Mouse (Mus musculus): ENCODE measurements around the gene Nfkbie. TPM values are rescaled to one million over a fixed set of nuclear protein-coding genes. Genes with fewer than 3 reads are reported as not detected.
A peak's percentile ranks its signal among the peaks of the same experiment; 100 is the strongest.

The Nfkbie gene
- total and polyA plus RNA-seq, 3 experiments: 5.9 to 11.1 (median 9.2) TPM

- peak; percentile 43 for DNase-seq (ENCODE audit: low spot score)
- peaks cover 37% of the 10 kb centered on the region for H3K36me3 ChIP-seq (replicated peaks)
- TF ChIP-seq TAL1 (conservative IDR thresholded peaks at IDR 0.05; ENCODE audit: low read depth, low read length): no peak
- peak; percentile 84 for TF ChIP-seq CTCF (IDR thresholded peaks at IDR 0.05; ENCODE audit: low read depth, low read length)
Observed at GRCm38 (mm10) chr17:45581567-45581983, 26.1 kb downstream of the Nfkbie start.

GRCm38 (mm10) chr17:45582188-45582587 is 26.7 kb downstream of the Nfkbie start:
- TF ChIP-seq TAL1 (conservative IDR thresholded peaks at IDR 0.05; ENCODE audit: low read depth, low read length): 0 out of 2 replicates have a peak, but pooled peaks have one; percentile 28
- TF ChIP-seq POLR2AphosphoS5 (IDR thresholded peaks at IDR 0.05; ENCODE audit: insufficient replicate concordance, low read depth, low read length): no peak
- Histone ChIP-seq H3K4me3 (ENCODE audit: low read depth, low read length) (no peak overlapping the region), H3K36me3 (replicated peaks) (peaks cover 43% of the 10 kb centered on the region), H3K4me1 (ENCODE audit: insufficient read depth, low read depth, low read length) (peaks cover 81% of the 10 kb centered on the region), H3K27me3 (ENCODE audit: insufficient read depth, low read length) (no peaks in the 10 kb centered on the region; the same call in 1 of the 2 replicates), H3K9me3 (replicated peaks) (peaks cover 7% of the 10 kb centered on the region)
- ATAC-seq (ENCODE audit: extremely low read depth, insufficient number of reproducible peaks, low FRiP score, poor library complexity, severe bottlenecking) (peak; percentile 45; the same call in 1 of the 2 replicates), DNase-seq (ENCODE audit: low spot score) (no peak)

More at GRCm38 (mm10) chr17:45581567-45581983, 26.1 kb downstream of the Nfkbie start:
- peaks cover 81% of the 10 kb centered on the region for H3K4me1 ChIP-seq (ENCODE audit: insufficient read depth, low read depth, low read length)
- peak; percentile 52; the same call in 1 of the 2 replicates for ATAC-seq (ENCODE audit: extremely low read depth, insufficient number of reproducible peaks, low FRiP score, poor library complexity, severe bottlenecking)
- H3K4me3 ChIP-seq (ENCODE audit: low read depth, low read length): no peak overlapping the region
- H3K9me3 ChIP-seq (replicated peaks): peaks cover 2% of the 10 kb centered on the region; the same call in 1 of the 2 replicates
- no peaks in the 10 kb centered on the region; the same call in 1 of the 2 replicates for H3K27me3 ChIP-seq (ENCODE audit: insufficient read depth, low read length)

GRCm38 (mm10) chr17:45582715-45583355 is 27.3 kb downstream of the Nfkbie start:
- Histone ChIP-seq H3K27me3 (ENCODE audit: insufficient read depth, low read length) (no peaks in the 10 kb centered on the region; the same call in 1 of the 2 replicates), H3K9me3 (replicated peaks) (peaks cover 7% of the 10 kb centered on the region), H3K4me3 (ENCODE audit: low read depth, low read length) (no peak overlapping the region), H3K4me1 (ENCODE audit: insufficient read depth, low read depth, low read length) (peaks cover 77% of the 10 kb centered on the region), H3K36me3 (replicated peaks) (peaks cover 46% of the 10 kb centered on the region)
- TF ChIP-seq GATA1 (IDR thresholded peaks at IDR 0.05; ENCODE audit: borderline replicate concordance, low read length): no peak
- no peak for TF ChIP-seq POLR2AphosphoS5 (IDR thresholded peaks at IDR 0.05; ENCODE audit: insufficient replicate concordance, low read depth, low read length)
- peak; percentile 24; the same call in 1 of the 2 replicates for TF ChIP-seq CTCF (IDR thresholded peaks at IDR 0.05; ENCODE audit: low read depth, low read length)
- no peak for TF ChIP-seq TAL1 (conservative IDR thresholded peaks at IDR 0.05; ENCODE audit: low read depth, low read length)
- ATAC-seq (ENCODE audit: extremely low read depth, insufficient number of reproducible peaks, low FRiP score, poor library complexity, severe bottlenecking) (no peak), DNase-seq (ENCODE audit: low spot score) (no peak)

GRCm38 (mm10) chr17:45584096-45584896 is 28.8 kb downstream of the Nfkbie start:
- Histone ChIP-seq H3K36me3 (replicated peaks) (peaks cover 60% of the 10 kb centered on the region), H3K27me3 (ENCODE audit: insufficient read depth, low read length) (no peaks in the 10 kb centered on the region; the same call in 1 of the 2 replicates), H3K4me3 (ENCODE audit: low read depth, low read length) (peak overlapping the region; percentile 57; the same call in 1 of the 2 replicates), H3K9me3 (replicated peaks) (peaks cover 7% of the 10 kb centered on the region), H3K4me1 (ENCODE audit: insufficient read depth, low read depth, low read length) (peaks cover 74% of the 10 kb centered on the region)
- DNase-seq (ENCODE audit: low spot score): peak; percentile 68
- ATAC-seq (ENCODE audit: extremely low read depth, insufficient number of reproducible peaks, low FRiP score, poor library complexity, severe bottlenecking): no peak
- no peak for TF ChIP-seq POLR2AphosphoS5 (IDR thresholded peaks at IDR 0.05; ENCODE audit: insufficient replicate concordance, low read depth, low read length)
- no peak for TF ChIP-seq CTCF (IDR thresholded peaks at IDR 0.05; ENCODE audit: low read depth, low read length)
- no peak for TF ChIP-seq GATA1 (IDR thresholded peaks at IDR 0.05; ENCODE audit: borderline replicate concordance, low read length)
- TF ChIP-seq GATA2 (IDR thresholded peaks at IDR 0.05; ENCODE audit: borderline replicate concordance, low read depth, low read length): no peak
- no peak for TF ChIP-seq TAL1 (conservative IDR thresholded peaks at IDR 0.05; ENCODE audit: low read depth, low read length)

- Histone ChIP-seq H3K36me3 (replicated peaks) (peaks cover 64% of the 10 kb centered on the region), H3K4me3 (ENCODE audit: low read depth, low read length) (peak overlapping the region; percentile 57; the same call in 1 of the 2 replicates), H3K9me3 (replicated peaks) (peaks cover 7% of the 10 kb centered on the region), H3K27me3 (ENCODE audit: insufficient read depth, low read length) (no peaks in the 10 kb centered on the region; the same call in 1 of the 2 replicates), H3K4me1 (ENCODE audit: insufficient read depth, low read depth, low read length) (peaks cover 73% of the 10 kb centered on the region)
- TF ChIP-seq POLR2AphosphoS5 (IDR thresholded peaks at IDR 0.05; ENCODE audit: insufficient replicate concordance, low read depth, low read length) (no peak), CTCF (IDR thresholded peaks at IDR 0.05; ENCODE audit: low read depth, low read length) (peak; percentile 84)
- ATAC-seq (ENCODE audit: extremely low read depth, insufficient number of reproducible peaks, low FRiP score, poor library complexity, severe bottlenecking) (no peak), DNase-seq (ENCODE audit: low spot score) (peak; percentile 67)
Observed at GRCm38 (mm10) chr17:45584939-45585678, 29.6 kb downstream of the Nfkbie start.
